Mouse (Mus musculus) CH12.LX (cell line): ENCODE results near the gene Efnb1. TPM values are rescaled to one million over a fixed set of nuclear protein-coding genes. Genes with fewer than 3 reads are reported as not detected.

Experiments used
- DNase-seq: peaks from one replicate; pipeline ENCODE4 v3.0.0-alpha.2; 2013; ENCODE audit errors: extremely low read depth
- H3K27ac ChIP-seq: 2 replicates; pipeline ENCODE4 v1.5.1; 2012; ENCODE audit warnings: low read depth, mild to moderate bottlenecking, control low read depth, moderate library complexity; ENCODE audit not compliant: insufficient read depth
- H3K27me3 ChIP-seq: replicated peaks from 2 replicates; pipeline ENCODE3; 2012; ENCODE audit warnings: inconsistent platforms
- H3K36me3 ChIP-seq, 2 experiments: replicated peaks in 1 of 2; 2 replicates each; pipeline versions ENCODE3 to v1.6.1; 2012; ENCODE audit warnings: inconsistent platforms in 1 of 2, low read length in 1 of 2, mild to moderate bottlenecking in 1 of 2, mixed read lengths in 1 of 2, moderate library complexity in 1 of 2; ENCODE audit not compliant: control insufficient read depth in 1 of 2, insufficient read depth in 1 of 2
- H3K4me1 ChIP-seq, 2 experiments: 2 replicates each; pipeline ENCODE4 v1.6.1; 2012; ENCODE audit warnings: inconsistent platforms in 1 of 2, moderate library complexity in 1 of 2; ENCODE audit not compliant: insufficient read depth in 2 of 2, control insufficient read depth in 1 of 2
- H3K4me2 ChIP-seq: 2 replicates; pipeline ENCODE4 v1.6.1; 2012; ENCODE audit warnings: low read depth, mild to moderate bottlenecking, control low read depth; ENCODE audit not compliant: poor library complexity, insufficient read depth, severe bottlenecking
- H3K4me3 ChIP-seq, 3 experiments: fragments of 150-350 bp in 1 of 3; sonication (generic) in 1 of 3; replicated peaks in 1 of 3; 2 replicates each; pipeline versions ENCODE3 to v1.5.1; 2011 to 2012; ENCODE audit warnings: low read depth in 2 of 3, low read length in 2 of 3, mild to moderate bottlenecking in 2 of 3, moderate library complexity in 2 of 3, control low read depth in 1 of 3, improper control_type of control experiment in 1 of 3, inconsistent platforms in 1 of 3, mixed read lengths in 1 of 3; ENCODE audit not compliant: poor library complexity in 1 of 3
- H3K79me2 ChIP-seq: replicated peaks from 2 replicates; pipeline ENCODE4 v1.6.1; 2012; ENCODE audit warnings: mild to moderate bottlenecking, moderate library complexity; ENCODE audit not compliant: control insufficient read depth, poor library complexity, insufficient read depth, severe bottlenecking; ENCODE audit errors: extremely low read depth
- H3K9ac ChIP-seq: 2 replicates; pipeline ENCODE4 v1.6.1; 2012; ENCODE audit warnings: low read depth, mild to moderate bottlenecking, control low read depth, moderate library complexity; ENCODE audit not compliant: insufficient read depth
- H3K9me3 ChIP-seq: replicated peaks from 2 replicates; pipeline ENCODE3; 2012; ENCODE audit warnings: low read length, inconsistent platforms, mixed read lengths
- CHD2 ChIP-seq: IDR thresholded peaks from 2 replicates; pipeline ENCODE4 v1.6.1; 2011; ENCODE audit warnings: low read length, improper control_type of control experiment
- CTCF ChIP-seq, 2 experiments: IDR thresholded peaks in 1 of 2; conservative IDR thresholded peaks in 1 of 2; 2 replicates each; pipeline ENCODE4 v1.5.1; 2011 to 2012; ENCODE audit warnings: low read depth in 2 of 2, low read length in 2 of 2, improper control_type of control experiment in 1 of 2, inconsistent platforms in 1 of 2, mild to moderate bottlenecking in 1 of 2, moderate library complexity in 1 of 2
- ELF1 ChIP-seq: IDR thresholded peaks from 2 replicates; pipeline ENCODE4 v1.6.1; 2014; ENCODE audit warnings: low read depth, mild to moderate bottlenecking, inconsistent platforms, low read length, improper control_type of control experiment
- ETS1 ChIP-seq: conservative IDR thresholded peaks from 2 replicates; pipeline ENCODE4 v1.6.1; 2012; ENCODE audit warnings: low read depth, mild to moderate bottlenecking, inconsistent platforms, low read length, improper control_type of control experiment, moderate library complexity
- IRF4 ChIP-seq: IDR thresholded peaks from 2 replicates; pipeline ENCODE4 v1.6.1; 2014; ENCODE audit warnings: low read depth, mild to moderate bottlenecking, inconsistent platforms, low read length, improper control_type of control experiment
- JUN ChIP-seq: IDR thresholded peaks from 2 replicates; pipeline ENCODE4 v1.6.1; 2011; ENCODE audit warnings: low read depth, mild to moderate bottlenecking, low read length, improper control_type of control experiment, moderate library complexity; ENCODE audit not compliant: insufficient read depth
- KAT2A ChIP-seq: IDR thresholded peaks from 2 replicates; pipeline ENCODE4 v1.6.1; 2012; ENCODE audit warnings: low read length, improper control_type of control experiment, inconsistent platforms; ENCODE audit not compliant: insufficient replicate concordance
- MEF2A ChIP-seq: IDR thresholded peaks from 2 replicates; pipeline ENCODE4 v1.6.1; 2014; ENCODE audit warnings: low read depth, mild to moderate bottlenecking, inconsistent platforms, low read length, improper control_type of control experiment, borderline replicate concordance
- MXI1 ChIP-seq: IDR thresholded peaks from 2 replicates; pipeline ENCODE4 v1.6.1; 2011; ENCODE audit warnings: mild to moderate bottlenecking, low read depth, low read length, improper control_type of control experiment
- PAX5 ChIP-seq: IDR thresholded peaks from 2 replicates; pipeline ENCODE4 v1.6.1; 2012; ENCODE audit warnings: low read length, inconsistent platforms, mixed read lengths
- RAD21 ChIP-seq: IDR thresholded peaks from 2 replicates; pipeline ENCODE4 v1.6.1; 2011; ENCODE audit warnings: low read depth, mild to moderate bottlenecking, low read length, improper control_type of control experiment, moderate library complexity
- SIN3A ChIP-seq: IDR thresholded peaks from 2 replicates; pipeline ENCODE4 v1.6.1; 2012; ENCODE audit warnings: low read length, improper control_type of control experiment, inconsistent platforms
- SMC3 ChIP-seq: IDR thresholded peaks from 2 replicates; pipeline ENCODE4 v1.6.1; 2011; ENCODE audit warnings: low read depth, low read length, improper control_type of control experiment
- UBTF ChIP-seq: IDR thresholded peaks from 2 replicates; pipeline ENCODE4 v1.6.1; 2012; ENCODE audit warnings: low read depth, mild to moderate bottlenecking, inconsistent platforms, low read length, improper control_type of control experiment, moderate library complexity
- USF1 ChIP-seq: IDR thresholded peaks from 2 replicates; pipeline ENCODE4 v1.6.1; 2014; ENCODE audit warnings: low read depth, mild to moderate bottlenecking, inconsistent platforms, low read length, improper control_type of control experiment
- USF2 ChIP-seq: conservative IDR thresholded peaks from 2 replicates; pipeline ENCODE4 v1.6.1; 2011; ENCODE audit warnings: low read depth, low read length, improper control_type of control experiment
- ZC3H11A ChIP-seq: IDR thresholded peaks from 2 replicates; pipeline ENCODE4 v1.6.1; 2012; ENCODE audit warnings: low read depth, mild to moderate bottlenecking, inconsistent platforms, low read length, improper control_type of control experiment
- ZKSCAN1 ChIP-seq: IDR thresholded peaks from 2 replicates; pipeline ENCODE4 v1.6.1; 2012; ENCODE audit warnings: low read depth, inconsistent platforms, low read length, improper control_type of control experiment, borderline replicate concordance
- ZNF384 ChIP-seq: IDR thresholded peaks from 2 replicates; pipeline ENCODE4 v1.6.1; 2012; ENCODE audit warnings: low read depth, low read length, improper control_type of control experiment, inconsistent platforms
- dilution Hi-C: fragments of 300-500 bp; cut with MboI; formaldehyde crosslinking; loops from 2 replicates; pipeline ENCODE4 v1.14.3; 2020; ENCODE audit warnings: low sequenced_read_pairs; ENCODE audit not compliant: extremely low pct_unique_long_range_greater_than_20kb, extremely low pct_ligation_motif_present
- in situ Hi-C: fragments of 300-500 bp; cut with MboI; formaldehyde crosslinking; loops from 3 replicates; pipeline ENCODE4 v1.14.3; 2019; ENCODE audit warnings: low sequenced_read_pairs, low pct_ligation_motif_present, low pct_unique_long_range_greater_than_20kb, mixed read lengths
- polyA plus RNA-seq: library from polyadenylated mRNA; unstranded; fragments of >175 nt; gene quantifications from 2 replicates; pipeline ENCODE4 v1.2.1, GENCODE M21; 2012; ENCODE audit warnings: low read depth; ENCODE audit not compliant: insufficient read length
- total RNA-seq, 2 experiments: library from RNA; depleted of rRNA; stranded (reverse); fragments of 300-350 nt in 1 of 2; fragments of >200 nt in 1 of 2; gene quantifications; 2 replicates each; pipeline ENCODE4 v1.2.3; 2012 to 2014

The Efnb1 gene
- total and polyA plus RNA-seq, 3 experiments = 1.2 to 1.8 (median 1.4) TPM

DNA sequence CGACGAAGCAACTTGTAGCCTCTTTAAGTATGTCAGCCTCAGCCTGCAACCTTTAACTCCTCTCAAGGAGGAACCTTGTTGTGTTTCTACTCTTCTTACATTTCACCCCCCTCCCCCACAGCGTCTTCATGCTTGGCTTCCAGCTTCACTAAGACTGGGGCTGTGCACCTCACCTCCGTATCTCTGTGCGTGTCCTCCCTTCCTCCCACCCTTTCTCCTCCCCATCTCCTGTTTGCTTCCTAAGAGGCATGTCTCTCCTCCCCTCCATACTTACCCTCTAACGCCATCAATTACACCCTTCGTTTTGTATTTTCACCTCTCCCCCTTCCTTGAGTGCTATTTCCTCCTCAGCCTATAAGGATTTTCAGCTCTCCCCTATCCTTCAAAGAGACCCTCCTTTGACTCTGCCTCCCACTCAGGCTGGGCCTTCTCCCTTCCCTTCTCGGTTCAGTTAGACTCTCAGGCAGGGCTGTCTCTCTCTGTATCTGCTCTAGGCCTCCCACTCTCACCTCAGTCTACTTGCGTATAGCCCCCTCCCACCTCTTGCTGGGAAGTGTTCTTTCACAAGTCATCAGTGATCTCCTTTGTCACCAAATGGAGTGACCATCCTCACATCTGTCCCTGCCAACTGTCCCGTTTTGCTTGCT lies 55.6 kb downstream of the Efnb1 start:
- Histone ChIP-seq H3K36me3 (no peaks in the 10 kb centered on the region), H3K4me1 (no peaks in the 10 kb centered on the region), H3K9ac (no peak overlapping the region), H3K27me3 (no peaks in the 10 kb centered on the region), H3K27ac (no peak overlapping the region), H3K79me2 (no peaks in the 10 kb centered on the region), H3K4me3 (no peak overlapping the region), H3K4me2 (no peak overlapping the region), H3K9me3 (no peaks in the 10 kb centered on the region)
- in situ Hi-C loops (no loop called here), dilution Hi-C loops (no loop called here)
- no peak for TF ChIP-seq ZKSCAN1
- no peak for TF ChIP-seq SMC3
- TF ChIP-seq PAX5 = no peak
- TF ChIP-seq MXI1 = no peak
- no peak for TF ChIP-seq KAT2A
- TF ChIP-seq MEF2A = no peak
- TF ChIP-seq SIN3A = no peak
- no peak for TF ChIP-seq RAD21
- TF ChIP-seq USF1 = no peak
- TF ChIP-seq IRF4 = no peak
- TF ChIP-seq ZC3H11A = no peak
- no peak for DNase-seq

DNA sequence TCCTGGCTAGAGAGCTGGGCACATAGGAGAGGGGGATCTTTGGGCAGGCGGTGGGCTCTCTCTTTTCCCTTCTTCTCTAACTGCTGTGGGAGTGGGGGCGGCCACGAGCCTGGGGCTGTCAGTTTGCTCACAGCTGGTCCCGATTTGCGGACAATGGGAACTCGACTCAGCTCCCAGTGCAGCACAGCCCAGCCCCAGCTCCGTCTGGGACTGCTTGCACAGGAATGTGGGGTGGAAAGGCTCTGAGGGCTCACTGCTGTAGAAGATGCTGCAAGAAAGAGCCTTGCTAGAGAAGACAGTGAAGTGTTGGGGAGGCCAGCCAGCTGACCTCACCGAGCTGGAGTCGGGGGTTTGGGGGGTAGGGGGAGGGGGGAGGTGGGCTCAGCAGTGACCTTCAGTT lies 61.0 kb downstream of the Efnb1 start:
- no peak for TF ChIP-seq USF2
- TF ChIP-seq SMC3 = no peak
- TF ChIP-seq ZNF384 = no peak
- no peak for TF ChIP-seq IRF4
- TF ChIP-seq JUN = no peak
- TF ChIP-seq ETS1 = no peak
- TF ChIP-seq CTCF (conservative IDR thresholded peaks at IDR 0.05 in 1 of 2, IDR thresholded peaks at IDR 0.05 in 1 of 2; ENCODE audit: low read depth in 2 of 2, low read length in 2 of 2) = no peak
- no peak for TF ChIP-seq UBTF
- TF ChIP-seq CHD2 = no peak
- TF ChIP-seq ELF1 = no peak
- no peak for TF ChIP-seq ZKSCAN1
- dilution Hi-C loops (no loop called here), in situ Hi-C loops (no loop called here)
- Histone ChIP-seq H3K27me3 (no peaks in the 10 kb centered on the region), H3K4me3 (no peak overlapping the region), H3K9ac (no peak overlapping the region), H3K4me1 (peaks cover 0 to 19% of the 10 kb centered on the region in 2 experiments; a peak in 2 of 4 replicates), H3K9me3 (no peaks in the 10 kb centered on the region), H3K4me2 (no peak overlapping the region), H3K79me2 (no peaks in the 10 kb centered on the region), H3K36me3 (no peaks in the 10 kb centered on the region), H3K27ac (no peak overlapping the region)
- DNase-seq = no peak
